ENCODE assay signal across 11 mouse cellular contexts in genomic region chr2:145188828-145189227, GRCm38 (mm10).
"Had no signal": no experiment of that assay in that cellular context is flagged by ENCODE, and none has a peak within 500 bp of the region (broad histone marks: within the 10 kb centered on the region; RNA-seq: fewer than 3 reads in every experiment).

No protein-coding gene starts in this region.

- H3K4me2 ChIP-seq: limb, embryonic 12.5 days; midbrain, embryonic 15.5 days had no signal

- H3K9ac ChIP-seq: limb, embryonic 12.5 days; liver, embryonic 14.5 days; midbrain, embryonic 15.5 days had no signal

- H3K27ac ChIP-seq: limb, embryonic 12.5 days; liver, embryonic 14.5 days; midbrain, embryonic 15.5 days had no signal

- H3K4me3 ChIP-seq: limb, embryonic 12.5 days; midbrain, embryonic 15.5 days had no signal

- DNase-seq: kidney, adult 8-10 months; kidney, postnatal 25 days; layer of hippocampus, adult 9-11 months; lung, adult 2 months; lung, postnatal 36 days; thymus, postnatal 36 days had no signal

- H3K36me3 ChIP-seq: limb, embryonic 12.5 days; midbrain, embryonic 15.5 days had no signal

- H3K4me1 ChIP-seq: limb, embryonic 12.5 days; midbrain, embryonic 15.5 days had no signal

- H3K27me3 ChIP-seq: limb, embryonic 12.5 days; midbrain, embryonic 15.5 days had no signal

- H3K9me3 ChIP-seq: limb, embryonic 12.5 days; midbrain, embryonic 15.5 days had no signal

- ATAC-seq: intestine, embryonic 16.5 days; lung, postnatal 0 days; midbrain, embryonic 15.5 days had no signal
